Mouse (Mus musculus) adrenal gland (tissue): ENCODE measurements around the gene H3f3a.

ENCODE experiments used
- intact Hi-C: fragments of 180-260 bp; cut with DNase I; formaldehyde crosslinking; loops from one replicate; pipeline ENCODE4 v1.15.1; 2025

Gene H3f3a

DNA sequence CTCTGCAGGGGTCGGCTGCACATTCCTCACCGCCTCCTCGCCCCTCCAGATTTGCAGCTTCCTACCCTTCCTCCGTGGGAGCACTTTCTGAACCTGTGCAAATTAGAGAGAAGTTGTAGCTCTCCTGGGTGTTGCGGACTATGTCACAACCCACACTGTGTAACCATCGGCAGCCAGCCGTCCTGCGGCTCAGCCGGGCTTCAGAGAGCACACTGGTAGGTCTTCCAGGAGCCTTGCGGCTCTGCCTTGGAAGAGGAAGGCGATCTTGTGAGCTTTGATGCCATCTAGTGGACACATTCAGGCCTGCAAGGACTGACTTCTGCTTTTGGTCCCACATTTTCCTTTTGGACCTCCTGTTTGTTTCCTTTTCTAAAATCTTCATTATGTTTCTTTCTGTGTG is 49.9 kb downstream of the H3f3a start:
- intact Hi-C loops = loop anchor here (1.0 to 10.0 kb wide), 2 partner anchors 44 to 329 kb away; no protein-coding TSS in a partner anchor

- intact Hi-C loops = loop anchor here (10.0 kb wide), 1 partner anchor 329 kb away; no protein-coding TSS in a partner anchor
Observed at GRCm38 (mm10) chr1:180763307-180763706, 50.4 kb downstream of the H3f3a start.

- intact Hi-C loops = loop anchor here (10.0 kb wide), 1 partner anchor 328 kb away; no protein-coding TSS in a partner anchor
Observed at GRCm38 (mm10) chr1:180762679-180763078, 51.1 kb downstream of the H3f3a start.

GRCm38 (mm10) chr1:180762180-180762579 is 51.6 kb downstream of the H3f3a start:
- intact Hi-C loops = loop anchor here (10.0 kb wide), 1 partner anchor 327 kb away; no protein-coding TSS in a partner anchor

DNA sequence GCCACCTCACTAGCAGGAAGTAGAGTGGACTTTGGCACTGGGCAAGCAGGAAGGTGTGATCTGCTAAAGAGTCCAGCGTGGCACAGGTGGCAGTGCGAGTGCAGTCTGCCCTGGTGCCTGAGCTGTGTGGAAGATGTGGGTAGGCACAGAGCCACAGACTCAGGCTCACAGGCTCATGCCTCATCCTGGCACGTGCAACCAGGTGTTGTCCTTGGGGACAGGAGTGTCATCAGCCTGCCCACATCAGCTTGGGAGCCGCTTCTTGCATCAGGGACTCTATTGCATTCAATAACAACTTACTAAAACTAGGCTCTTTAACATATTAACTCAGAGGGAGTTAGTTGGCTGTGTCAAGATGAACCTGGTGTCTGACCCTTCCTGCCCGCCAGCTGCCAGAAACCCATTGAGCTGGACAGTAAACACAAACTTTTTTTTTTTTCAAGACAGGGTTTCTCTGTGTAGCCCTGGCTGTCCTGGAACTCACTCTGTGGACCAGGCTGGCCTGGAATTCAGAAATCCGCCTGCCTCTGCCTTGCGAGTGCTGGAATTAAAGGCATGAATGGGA is 55.7 kb downstream of the H3f3a start:
- intact Hi-C loops = no loop called here

DNA sequence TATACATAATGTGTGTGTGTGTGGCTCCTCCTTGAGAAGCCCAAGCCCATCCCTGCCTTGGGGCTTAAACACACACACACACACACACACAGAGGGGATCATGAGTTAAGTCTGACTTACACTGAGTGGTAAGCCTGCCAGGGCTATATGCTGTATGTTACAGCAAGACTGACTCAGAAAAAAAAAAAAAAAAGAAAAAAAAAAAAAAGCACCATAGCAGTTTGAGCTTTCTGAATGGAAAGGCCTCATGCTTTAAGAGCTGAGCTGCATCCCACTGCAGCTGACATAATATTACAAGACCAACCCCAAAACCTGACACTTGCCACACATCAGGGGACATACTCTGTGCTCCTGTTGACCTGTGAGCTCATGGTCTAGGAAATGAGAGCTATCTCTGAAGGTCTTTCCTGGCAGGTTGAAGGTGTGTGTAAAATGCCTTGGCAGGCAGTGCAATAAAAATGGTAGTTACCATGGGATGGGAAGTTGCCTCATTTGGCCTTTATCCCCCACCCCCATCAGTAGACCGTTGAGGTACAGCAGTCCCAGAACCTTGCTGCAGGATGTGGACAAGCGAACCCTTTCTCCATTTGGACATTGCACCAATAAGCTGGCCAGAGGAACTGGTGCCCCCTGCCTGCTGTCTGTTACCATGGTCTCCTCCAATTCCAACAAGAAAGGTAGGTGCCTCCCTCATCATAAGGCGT is 56.3 kb downstream of the H3f3a start:
- intact Hi-C loops = no loop called here

- intact Hi-C loops = no loop called here
Observed at GRCm38 (mm10) chr1:180756711-180757110, 57.0 kb downstream of the H3f3a start.

GRCm38 (mm10) chr1:180754376-180754775 is 59.4 kb downstream of the H3f3a start:
- intact Hi-C loops = no loop called here

DNA sequence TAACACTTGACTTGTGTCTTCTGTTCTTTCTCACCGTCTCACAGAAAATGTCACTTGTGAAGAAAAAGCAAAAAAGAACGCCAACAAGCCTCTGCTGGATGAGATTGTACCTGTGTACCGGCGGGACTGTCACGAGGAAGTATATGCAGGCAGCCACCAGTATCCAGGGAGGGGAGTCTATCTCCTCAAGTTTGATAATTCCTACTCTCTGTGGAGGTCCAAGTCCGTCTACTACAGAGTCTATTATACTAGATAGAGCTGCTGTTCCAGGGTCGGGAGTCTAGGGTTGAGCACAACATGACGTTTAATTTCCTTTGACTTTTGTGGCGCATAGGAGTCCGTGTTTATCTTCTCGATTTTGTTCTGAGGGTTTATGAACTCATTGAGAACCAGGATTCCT is 61.6 kb downstream of the H3f3a start:
- intact Hi-C loops = no loop called here
